Mouse (Mus musculus) cerebral cortex, adult 2 months (tissue): ENCODE data around the gene Slc51a.

Experiments used
- WGBS: fragments of 180-500 bp; shearing (Covaris S2); methylation state at CpG from one replicate; pipeline ENCODE4 v1.1.7; 2018; 5-methylcytosine and 5-hydroxymethylcytosine counted together

Slc51a gene

DNA sequence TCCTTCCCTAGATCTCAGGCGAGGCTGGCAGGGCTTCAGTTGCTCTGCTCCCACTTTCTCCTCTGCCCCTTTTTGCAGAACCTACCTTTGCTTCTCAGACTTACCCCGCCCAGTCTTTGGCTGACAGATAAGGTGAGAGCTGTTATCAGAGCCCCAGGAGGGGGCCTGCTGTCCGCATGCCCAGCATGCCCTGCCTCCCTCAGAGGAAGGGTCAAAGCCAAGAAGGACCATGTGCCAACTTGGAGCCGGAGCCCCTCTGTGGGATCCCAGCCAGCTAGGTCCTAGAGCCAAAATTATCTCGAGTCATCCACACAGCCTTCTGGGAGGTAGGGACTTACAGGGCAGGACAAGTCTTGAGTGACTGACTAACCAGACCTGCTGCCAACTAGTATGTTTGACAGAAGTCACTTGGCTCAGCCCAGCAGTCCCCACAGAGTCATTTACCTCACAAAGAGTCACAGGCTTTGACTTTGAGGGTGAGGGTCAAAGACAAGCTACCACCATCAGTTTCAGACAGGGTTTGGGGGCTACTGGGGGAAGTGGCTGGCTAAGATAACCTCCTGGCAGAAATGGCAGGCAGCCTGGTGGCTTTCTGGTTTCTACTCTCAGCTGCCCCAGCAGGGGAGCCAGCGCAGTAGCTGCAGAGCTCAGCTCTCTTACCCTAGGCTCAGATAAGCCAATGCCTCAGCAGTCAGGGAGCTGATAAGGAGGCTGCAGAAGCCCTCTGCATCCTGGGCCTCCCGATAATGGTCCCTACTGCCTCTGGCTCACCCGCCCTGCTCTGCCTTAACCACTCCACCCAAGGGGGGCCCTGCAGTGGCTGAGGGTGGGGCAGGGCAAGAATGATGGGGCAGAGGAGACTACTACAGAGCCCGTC, 21.6 kb upstream of the Slc51a start:
- WGBS, result 74% methylated on average over 9 of the region's 9 CpGs

DNA sequence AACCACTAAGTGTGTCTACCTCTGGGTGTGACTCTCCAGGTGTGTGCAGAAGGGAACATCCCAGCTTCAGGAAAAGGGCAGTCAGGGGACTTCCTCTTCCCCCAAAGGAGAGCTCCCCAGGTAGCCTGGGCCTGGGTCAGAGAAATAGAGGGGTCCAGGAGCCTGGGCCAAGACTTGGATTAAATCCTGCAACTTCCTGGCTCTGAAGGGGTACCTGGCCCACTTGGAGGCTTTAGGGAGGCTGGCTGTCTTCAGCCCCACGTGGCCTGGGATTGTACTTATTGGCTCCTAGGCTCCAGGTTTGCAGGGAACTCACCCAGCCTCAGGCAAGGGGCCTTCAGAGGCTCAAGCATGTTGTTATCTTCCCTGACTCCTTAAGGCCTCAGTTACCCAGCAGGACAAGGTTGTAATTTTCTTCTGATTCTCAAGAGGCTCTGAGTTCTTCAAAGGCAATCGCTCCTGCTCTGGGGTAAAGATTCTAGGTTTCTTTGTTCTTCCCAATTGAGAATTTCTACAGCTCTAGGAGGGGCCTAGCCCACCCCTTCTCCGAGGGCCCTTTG, 20.9 kb upstream of the Slc51a start:
- WGBS, result 62% methylated on average over 3 of the region's 3 CpGs

DNA sequence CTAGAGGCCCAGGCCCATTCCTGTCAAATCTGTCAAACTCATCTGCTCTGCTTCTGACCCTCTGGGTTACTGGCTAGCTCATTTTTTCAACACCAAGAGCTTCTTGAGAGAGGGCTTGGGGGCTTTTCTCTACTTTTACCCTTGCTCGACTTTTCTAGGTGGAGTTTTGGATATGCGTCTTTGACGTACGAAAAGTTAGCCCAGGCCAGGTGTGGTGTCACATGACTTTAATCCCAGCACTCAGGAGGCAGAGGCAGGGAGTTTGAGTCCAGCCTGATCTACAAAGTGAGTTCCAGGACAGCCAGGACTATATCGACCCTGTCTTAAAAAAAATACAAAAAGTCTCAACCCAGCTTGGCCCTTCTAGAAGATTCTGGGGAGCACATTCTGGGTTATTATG, 20.4 kb upstream of the Slc51a start:
- 95% methylated on average over 5 of the region's 5 CpGs for WGBS

DNA sequence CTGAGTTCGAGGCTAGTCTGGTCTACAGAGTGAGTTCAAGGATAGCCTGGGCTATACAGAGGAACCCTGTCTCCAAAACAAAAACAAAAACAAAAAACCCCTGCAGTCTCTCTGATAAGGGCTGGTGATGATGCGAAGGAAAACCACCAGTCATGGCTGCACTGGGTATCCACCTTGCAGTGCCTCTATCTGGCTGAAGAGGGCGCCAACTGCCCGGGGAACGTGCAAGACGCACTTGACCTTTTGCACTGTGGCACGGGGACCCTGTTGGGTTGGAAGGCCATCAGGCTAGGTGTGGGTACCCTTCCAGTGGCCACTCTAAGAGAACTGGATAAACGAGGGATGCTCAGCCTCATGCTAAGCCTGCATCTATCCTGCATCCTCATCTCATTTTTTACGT, 19.7 kb upstream of the Slc51a start:
- 24% methylated on average over 9 of the region's 9 CpGs for WGBS

DNA sequence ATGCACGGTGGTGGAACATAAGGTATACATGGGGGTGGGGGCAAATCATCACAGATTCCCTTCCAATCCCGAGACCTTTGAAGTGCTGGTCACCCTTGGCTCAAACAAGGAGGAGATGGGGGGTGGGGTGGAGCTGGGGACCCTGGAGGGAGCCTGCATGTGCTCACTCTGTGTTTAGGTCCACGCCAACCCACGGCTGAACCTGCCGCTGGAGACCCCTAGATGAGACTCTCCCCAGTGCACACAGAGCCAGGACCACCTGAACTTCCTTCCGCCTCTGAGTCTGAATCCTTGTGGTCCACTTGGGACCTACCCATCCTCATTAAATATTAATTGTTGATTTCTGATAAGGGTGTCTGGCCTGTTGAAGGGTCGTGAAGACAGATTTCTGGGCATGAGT, 19.2 kb upstream of the Slc51a start:
- 86% methylated on average over 7 of the region's 7 CpGs for WGBS

DNA sequence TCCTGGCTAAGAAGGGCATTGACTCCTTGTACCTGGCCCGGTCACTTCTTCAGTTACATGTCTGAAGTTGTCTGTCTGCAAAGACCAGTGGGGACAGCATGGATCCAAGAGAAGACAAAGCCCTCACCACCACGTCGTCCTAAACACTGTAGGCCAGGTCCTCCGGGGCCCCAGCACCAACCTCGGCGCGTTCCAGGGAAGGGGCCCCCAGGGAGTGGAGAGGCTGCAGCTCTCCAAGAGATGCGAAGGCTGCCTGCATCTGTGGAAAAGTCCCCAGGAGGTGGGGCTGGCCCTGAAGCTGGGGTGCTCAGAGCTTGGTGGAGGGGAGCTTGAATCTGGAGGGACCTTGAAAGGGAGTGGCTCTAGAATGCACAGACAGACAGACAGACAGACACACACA, 18.6 kb upstream of the Slc51a start:
- 86% methylated on average over 8 of the region's 8 CpGs for WGBS

DNA sequence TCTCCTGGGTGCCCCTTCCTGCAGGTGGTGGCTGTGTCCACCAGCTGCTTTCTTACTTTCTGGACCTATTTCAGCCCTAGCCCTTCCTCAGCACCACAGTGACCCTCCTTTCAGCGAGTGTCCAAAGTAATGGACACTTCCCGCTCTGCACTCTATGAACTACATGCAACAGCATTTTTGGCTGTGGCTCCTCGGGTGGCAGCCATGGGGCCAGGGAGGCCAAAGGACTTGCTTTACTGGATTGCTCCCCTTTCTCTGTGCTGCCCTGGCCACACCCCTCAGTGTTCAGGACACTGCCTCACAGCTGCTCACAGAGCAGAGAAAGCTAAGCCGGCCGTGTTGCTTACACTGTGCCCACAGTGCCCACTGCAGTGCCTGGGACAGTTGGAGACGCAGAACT, 16.0 kb upstream of the Slc51a start:
- 85% methylated on average over 6 of the region's 6 CpGs for WGBS

DNA sequence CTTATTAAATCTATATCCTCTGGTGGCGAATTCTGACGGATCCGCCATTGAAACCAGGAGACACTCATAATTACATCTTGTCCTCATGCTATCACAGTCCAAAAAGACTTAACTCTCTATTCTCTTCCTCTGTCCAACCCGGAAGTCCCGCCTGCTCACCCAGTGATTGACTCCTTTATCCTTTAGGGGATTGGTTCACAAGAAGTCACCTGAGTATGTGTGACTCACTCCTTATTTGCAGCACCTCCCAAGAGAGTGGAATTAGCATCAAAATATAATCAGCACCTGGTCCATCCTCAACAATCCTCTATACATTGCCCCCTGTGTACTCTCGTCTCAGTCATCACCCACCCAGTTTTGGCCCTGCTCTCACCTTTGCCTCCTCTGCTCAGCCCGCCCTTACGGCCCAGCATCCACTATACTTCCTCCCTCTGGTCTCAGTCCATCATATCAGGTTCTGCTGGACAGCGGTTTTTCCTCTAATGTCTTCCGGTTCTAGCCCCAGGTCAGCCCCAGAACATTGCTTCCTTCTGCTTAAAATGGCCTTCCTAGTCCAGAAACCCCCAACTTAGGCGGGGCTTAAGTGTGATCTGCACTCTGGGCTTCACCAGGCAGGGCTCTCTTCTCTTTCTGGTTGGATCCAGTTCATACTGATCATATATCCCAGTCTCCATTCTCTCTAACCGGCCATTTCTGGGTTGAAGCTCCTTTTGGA, 15.1 kb upstream of the Slc51a start:
- 91% methylated on average over 12 of the region's 12 CpGs for WGBS

DNA sequence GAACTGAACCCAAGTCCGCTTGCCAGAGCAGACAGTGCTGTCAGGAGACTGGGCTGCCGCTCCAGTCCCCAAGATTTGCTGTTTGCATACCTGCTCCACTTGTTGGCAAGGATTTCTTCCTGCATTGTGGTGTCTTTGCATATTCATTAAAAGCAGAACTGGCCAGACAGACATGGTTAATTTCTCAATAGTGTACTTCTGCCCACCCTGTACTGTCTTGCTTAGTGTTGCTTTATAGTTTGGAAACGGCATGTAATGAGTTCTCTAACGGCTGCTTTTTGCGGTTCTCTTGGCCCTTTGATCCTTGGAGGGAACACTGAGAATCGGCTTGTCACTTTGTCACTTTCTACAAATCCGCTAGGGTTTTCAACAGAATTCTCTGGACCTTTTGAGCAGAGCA, 13.8 kb upstream of the Slc51a start:
- WGBS, result 65% methylated on average over 7 of the region's 7 CpGs

DNA sequence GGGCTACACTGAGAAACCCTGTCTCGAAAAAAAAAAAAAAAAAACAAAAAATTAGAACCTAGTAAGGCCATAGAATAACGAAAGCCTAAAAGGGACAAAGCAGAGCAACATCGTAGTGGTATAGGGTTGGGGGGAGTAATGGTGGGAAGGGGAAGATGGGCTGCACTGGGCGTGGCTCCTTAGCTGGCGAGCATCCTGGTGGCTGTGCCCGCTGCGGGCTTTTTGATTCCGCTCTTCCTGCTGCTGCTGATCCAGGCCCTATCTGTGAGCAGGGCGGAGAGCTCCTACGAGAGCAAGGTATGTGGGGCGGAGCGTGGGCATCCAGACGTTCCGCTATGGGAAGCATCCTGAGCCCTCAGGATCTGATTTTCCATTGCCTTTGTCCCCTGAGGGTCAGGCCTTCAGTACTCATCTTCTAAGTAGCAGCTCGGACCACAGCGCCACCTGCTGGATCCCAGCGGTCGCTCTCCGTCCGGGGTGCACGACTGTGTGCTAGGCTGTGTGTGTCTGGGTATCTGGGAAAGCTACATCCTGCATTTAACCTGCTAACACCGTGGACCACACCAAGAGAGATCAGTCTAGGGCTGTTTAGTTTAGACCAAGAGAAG, 11.9 kb upstream of the Slc51a start:
- WGBS, result 11% methylated on average over 21 of the region's 22 CpGs

DNA sequence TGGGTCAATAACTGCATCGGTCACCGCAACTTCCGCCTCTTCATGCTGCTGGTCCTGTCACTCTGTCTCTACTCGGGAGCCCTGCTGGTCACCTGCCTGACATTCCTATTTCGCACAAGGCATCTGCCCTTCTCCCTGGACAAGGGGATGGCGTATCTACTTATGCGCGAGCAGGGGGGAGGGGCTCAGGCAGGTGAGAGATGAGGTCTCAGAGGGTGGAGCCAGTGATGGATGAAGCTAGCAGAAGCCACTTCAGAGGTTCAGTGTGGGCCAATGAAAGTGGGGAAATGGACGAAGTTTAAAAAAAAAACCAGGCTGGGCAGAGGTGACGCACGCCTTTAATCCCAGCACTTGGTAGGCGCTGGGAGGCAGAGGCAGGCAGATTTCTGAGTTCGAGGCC, 11.3 kb upstream of the Slc51a start:
- 84% methylated on average over 13 of the region's 13 CpGs for WGBS

DNA sequence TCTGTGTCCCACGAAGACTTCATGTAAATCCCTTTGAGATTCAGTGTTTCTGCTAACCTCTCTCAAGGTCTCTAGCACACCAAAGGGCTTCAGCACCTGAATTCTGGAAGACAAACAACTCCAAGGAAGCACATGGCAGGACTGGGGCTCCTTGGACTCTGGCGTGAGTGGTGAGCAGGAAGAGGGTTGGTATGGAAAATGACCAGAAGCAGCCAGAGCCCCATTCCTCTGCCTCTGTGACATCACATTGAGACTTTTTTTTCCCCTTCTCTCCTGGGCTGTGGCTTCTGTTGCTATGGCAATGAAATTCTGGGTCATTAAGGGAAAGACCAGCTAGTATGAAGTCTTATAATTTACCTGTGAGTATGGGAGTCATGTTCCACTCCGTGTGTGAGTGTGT, 8.3 kb upstream of the Slc51a start, which contains the start of gene Zdhhc19:
Gene Zdhhc19 (plus strand): TSS at position 301 of the 400 bp plus-strand sequence.
- 88% methylated on average over 3 of the region's 3 CpGs for WGBS

DNA sequence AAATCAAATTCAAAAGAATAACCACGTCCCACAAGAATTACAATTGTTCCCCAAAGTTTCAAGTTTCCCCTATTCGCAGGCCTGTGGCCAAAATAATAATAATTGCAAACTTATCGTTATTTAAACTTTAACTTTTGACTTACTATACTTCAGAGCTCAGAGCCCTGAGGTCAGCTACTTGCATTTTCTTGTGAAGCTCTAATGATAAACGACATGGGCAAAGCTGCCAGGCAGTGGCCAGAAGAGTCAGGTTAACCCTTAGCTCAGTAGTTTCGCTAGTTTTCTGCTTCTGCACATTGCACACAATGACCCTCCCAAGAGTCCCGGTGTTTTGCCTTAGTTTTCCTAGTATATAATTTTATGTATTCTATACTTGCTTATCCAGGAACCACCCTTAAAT, 6.7 kb upstream of the Slc51a start:
- WGBS, result 82% methylated on average over 6 of the region's 6 CpGs

DNA sequence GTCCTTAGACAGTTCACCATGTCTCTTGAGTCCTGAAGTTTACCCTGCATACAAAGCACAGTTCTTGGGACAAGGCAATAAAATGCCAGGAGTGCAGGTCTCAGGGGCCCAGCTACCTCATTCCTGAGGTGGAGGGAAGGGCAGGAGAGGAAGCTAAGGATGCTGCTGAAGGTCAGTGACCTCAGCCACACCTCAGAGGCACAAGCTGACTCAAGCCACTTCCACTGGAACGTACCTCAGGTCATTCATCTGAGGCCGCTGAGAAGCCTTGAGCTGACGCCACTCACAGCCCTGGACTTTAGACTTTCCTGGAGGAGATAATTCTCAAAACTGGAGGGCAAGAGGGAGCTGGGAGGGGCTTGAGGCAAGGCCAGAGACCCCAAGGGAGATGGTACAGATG, 1.3 kb upstream of the Slc51a start:
- 93% methylated on average over 3 of the region's 3 CpGs for WGBS

DNA sequence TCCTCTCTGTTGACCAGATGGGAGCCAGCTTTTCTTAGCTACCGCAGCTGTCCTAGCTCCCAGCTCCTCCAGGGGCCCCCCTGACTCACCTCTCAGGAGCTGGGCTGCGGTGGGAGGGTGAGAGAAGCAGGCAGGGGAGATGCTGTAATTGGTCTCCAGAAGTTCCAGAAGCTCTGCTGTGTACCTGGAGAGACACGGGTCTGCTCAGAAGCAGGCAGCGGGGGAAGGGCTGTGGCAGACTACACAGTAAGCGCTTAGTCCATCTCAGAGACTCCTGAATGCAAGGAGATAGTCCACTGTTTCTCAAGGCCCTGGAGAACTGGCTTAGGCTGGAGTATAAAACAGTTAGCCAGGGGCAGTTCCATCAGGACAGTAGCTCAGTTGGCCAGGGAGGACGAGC, 1.6 kb downstream of the Slc51a start:
- 86% methylated on average over 6 of the region's 6 CpGs for WGBS

DNA sequence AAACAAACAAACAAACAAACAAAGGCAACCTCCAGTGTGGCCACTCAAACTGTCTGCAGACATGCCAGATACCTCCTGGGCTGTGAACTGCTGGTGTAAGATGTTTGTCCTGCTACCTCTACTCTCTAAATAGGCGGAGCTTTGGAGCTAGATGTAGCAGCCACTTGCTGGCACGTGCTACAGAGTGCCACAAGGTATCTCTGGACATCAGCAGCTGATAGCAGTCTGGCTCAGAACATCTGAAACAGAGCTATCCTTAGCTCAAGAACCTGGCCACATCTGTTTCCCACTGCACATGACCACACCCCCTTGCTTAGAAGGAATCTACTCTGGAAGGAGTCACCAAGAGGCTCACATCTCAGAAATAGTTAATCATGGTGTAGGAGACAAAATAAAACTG, 2.5 kb downstream of the Slc51a start:
- 95% methylated on average over 2 of the region's 2 CpGs for WGBS

DNA sequence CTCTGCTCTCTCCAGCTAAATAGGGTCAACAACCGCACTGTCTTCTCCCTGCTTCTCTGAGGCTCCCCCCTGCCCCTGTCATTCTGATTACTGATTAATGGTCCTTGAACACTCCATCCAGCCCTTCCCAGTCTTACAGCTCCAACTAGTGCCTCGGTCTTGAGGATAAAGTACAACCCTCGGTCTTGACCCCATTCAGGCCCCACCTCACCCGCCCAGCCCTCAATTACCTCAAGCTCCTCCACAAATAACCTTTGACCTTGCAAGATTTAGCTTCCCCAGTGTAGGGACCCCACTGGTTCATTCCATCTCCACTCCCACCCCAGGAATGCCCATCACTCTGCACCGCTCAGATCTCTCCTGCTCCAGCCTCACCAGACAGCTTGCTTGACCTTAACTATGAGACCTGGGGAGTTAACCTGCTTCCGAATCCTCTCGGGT, 3.2 kb downstream of the Slc51a start:
- whole genome bisulfite sequencing, result 81% methylated on average over 7 of the region's 7 CpGs

DNA sequence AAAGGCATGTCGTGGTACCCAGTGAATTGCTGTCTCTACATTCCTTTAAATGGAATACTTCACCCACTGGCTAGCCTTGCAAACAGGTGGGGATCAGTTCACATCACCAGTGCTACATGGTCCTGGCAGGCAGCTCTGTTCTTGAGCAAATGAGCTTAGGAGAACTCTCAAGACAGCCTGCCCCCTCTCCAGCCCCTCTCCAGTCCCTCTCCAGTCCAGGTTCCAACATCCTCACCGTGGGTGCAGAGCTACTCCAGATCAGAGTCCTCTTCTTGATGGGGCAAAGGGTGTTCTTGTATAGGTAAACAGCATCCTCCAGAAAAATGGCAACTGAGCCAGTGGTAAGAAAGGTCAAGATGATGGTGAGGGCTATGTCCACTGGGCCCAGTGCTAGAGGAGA, 8.3 kb downstream of the Slc51a start:
- 71% methylated on average over 2 of the region's 2 CpGs for WGBS

DNA sequence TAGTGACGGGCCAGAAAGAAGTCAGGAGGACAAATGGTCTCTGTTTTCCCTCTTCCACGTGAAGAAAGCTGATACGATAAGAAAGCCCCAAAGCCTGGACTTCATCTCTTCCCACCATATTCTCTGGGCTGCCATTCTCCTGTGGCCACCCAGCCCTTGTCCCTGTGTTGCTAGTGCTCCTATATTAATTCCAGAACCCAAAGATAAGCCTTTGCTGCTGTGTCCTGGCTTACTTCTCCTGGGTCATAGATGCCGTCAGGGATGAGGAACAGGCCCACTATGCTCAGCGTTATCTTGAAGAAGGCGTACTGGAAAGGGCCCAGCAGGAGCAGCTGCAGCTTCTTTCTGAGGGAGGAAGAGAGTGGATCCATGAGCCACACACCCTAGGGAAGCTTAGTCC, 10.4 kb downstream of the Slc51a start:
- WGBS, result 74% methylated on average over 6 of the region's 6 CpGs

DNA sequence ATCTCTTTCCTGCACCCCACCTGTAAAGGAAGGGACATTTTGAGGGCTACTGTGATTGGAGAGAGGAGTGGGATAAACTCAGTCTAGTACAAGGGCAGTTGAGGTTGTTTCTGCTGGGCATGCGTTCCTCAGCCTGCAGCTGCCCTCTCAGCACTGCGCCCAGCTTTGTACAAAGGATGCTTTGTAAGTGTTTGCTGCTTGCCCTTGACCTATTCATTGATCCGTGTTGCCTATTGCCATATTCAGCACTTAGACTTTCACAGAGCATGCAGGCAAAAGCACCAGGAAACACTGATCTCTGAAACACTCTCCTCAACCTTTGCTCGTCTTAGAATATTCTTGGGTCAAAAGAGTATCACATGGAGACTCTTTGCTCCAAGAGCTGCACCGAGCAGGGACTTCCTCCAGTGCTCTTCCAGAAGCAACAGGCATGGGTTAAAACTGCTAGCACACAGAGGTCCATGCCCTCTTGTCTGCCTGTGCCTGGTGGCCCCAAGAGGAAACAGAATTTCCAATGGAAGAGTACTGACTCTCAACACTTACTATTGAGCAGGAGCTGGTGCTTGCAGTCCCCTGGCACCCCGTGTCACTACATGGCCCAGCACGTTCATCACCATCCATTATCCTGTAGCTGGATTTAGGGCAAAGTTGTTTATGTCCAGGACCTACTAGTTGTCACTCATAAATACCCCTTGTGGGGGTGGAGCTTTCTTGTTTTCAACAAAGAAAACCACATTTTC, 15.2 kb downstream of the Slc51a start:
- 72% methylated on average over 7 of the region's 7 CpGs for WGBS

DNA sequence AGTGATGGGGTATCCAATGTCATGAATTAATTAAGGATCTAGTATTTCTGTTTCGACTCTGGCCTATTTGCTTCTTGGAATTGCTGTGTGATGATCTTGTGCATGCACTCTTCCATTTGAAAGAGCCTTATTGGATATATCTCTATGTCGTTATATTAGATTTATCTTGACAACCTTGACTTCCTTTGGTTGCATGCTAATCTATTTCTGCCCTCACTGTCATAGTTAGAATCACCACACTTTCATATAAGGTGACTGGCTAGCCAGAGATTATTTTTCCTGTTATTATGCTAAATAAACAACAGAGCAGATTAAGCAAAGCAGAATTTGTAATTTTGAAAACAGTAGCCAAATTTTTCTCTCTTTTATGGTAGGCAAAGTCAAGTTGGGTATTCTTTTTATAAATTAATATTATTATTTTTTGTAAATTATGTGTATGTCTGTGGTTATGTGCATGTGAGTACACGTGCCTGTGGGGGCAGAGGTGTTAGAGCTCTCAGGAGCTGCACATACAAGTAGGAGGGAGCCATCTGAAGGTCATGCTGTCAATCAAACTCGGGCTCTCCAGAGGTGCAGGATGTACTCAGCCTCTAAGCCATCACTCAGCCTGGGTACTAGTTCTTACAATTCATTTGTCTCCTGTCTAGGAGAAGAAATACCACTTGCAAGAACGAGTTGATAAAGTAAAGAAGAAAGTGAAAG, 18.1 kb downstream of the Slc51a start:
- WGBS, result 82% methylated on average over 5 of the region's 5 CpGs
